Mouse (Mus musculus) urinary bladder, postnatal 10 days (tissue): ENCODE measurements around the gene Slco4a1.

Experiments used
- DNase-seq: peaks from one replicate; pipeline ENCODE4 v3.0.0; 2022; ENCODE audit warnings: low spot score

Gene Slco4a1

GRCm38 (mm10) chr2:180445962-180446361 is 10.1 kb upstream of the Slco4a1 start:
- no peak for DNase-seq

GRCm38 (mm10) chr2:180449007-180449406 is 7.0 kb upstream of the Slco4a1 start:
- no peak for DNase-seq

GRCm38 (mm10) chr2:180450529-180450928 is 5.5 kb upstream of the Slco4a1 start:
- DNase-seq: no peak

GRCm38 (mm10) chr2:180456705-180457104 is 660 bp downstream of the Slco4a1 start:
- no peak for DNase-seq

- DNase-seq: no peak
Observed at GRCm38 (mm10) chr2:180457680-180458079, 1.6 kb downstream of the Slco4a1 start.

- no peak for DNase-seq
Observed at GRCm38 (mm10) chr2:180459437-180459836, 3.4 kb downstream of the Slco4a1 start.

GRCm38 (mm10) chr2:180460801-180461200 is 4.8 kb downstream of the Slco4a1 start:
- no peak for DNase-seq

DNA sequence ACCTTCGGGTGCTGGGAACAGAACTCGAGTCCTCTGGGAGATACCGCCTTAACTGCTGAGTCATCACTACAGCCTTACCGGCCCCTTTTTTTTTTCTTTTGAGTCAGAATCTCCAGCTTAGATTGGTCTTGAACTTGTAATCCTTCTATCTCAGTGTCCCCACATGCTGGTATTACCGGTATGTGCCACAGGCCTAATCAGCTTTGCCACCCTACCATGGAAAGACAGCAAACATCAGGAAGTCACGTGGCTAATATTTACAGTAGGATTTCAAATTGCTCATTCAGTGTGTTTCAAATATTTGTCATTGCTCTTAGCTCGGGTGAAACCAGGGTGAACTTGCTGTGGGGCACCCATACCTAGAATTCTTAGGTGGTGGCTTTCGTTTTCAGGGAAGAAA is 6.5 kb downstream of the Slco4a1 start:
- no peak for DNase-seq

DNA sequence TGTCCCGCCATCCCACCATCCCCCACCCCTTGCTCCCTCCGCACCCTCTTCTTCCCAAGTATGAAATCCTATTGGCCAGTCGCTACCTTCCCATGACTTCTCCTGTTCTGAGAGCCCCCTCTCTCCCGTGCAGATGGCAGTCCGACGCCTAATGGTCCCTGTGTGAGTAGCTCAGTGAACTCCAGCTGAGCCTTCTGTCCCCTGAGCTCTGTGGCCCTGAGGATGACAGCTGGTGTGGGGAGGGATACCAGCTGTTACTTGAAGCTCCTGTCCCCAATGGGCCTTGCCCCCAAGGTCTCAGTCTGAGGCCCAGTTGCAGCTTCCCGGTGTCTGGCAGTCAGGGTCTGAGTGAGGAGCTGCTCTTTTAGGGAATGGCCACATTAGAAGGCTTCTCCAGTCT is 10.5 kb downstream of the Slco4a1 start:
- no peak for DNase-seq

DNA sequence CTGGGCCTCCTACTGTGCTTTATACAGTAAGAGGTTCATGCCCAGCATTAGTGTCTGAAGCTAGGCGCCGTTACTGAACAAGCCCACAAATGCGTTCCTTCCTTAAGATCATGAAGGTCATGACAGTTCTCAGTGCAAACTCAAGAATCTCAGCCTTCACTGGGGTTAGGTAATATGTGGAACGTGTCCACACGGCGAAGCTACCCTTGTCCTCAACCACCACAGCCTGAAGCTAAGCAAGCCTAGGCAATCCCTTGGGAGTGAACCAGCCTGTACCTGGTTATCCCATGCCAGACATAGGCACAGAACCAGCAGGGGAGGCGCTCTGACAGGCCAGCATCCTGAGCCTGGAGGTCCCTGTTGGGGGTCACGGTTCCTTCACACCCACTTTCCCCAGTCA is 12.8 kb downstream of the Slco4a1 start:
- no peak for DNase-seq

- no peak for DNase-seq
Observed at GRCm38 (mm10) chr2:180469768-180470167, 13.7 kb downstream of the Slco4a1 start.

DNA sequence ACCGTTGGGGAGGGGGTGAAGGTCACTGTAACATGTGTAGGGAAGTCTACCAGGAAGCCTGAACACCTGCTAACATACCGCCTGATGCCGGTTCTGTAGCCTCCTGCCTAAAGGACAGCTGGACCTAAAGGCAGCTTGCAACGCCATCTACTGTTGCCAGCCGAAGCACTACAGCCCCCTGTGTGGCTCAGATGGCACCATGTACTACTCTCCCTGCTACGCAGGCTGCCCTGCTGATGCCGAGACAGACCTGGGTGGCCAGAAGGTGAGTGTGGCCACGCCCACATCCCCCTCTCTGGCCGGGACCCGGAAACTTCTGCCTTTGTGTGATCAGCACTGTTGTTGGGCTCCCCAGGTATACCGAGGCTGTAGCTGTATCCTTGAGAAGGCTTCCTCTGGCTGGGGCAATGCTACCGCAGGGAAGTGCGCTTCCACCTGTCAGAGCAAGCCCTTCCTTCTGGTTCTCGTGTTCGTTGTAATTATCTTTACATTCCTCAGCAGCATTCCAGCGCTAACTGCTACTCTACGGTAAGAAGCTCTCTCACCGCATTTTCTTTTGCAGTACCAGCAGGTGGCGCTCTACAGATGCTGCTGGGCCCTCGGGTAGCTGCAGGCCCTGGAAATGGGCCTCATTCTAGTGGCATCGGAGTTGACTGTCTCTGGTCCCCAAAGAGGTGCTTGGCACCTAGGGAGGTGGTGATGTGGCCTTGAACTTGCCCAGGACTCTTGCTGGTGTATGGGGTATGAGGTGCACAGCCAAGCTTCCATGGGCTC is 16.4 kb downstream of the Slco4a1 start:
- no peak for DNase-seq

- no peak for DNase-seq
Observed at GRCm38 (mm10) chr2:180473080-180473440, 17.0 kb downstream of the Slco4a1 start.

GRCm38 (mm10) chr2:180474864-180475263 is 18.8 kb downstream of the Slco4a1 start:
- DNase-seq: no peak

GRCm38 (mm10) chr2:180482274-180482673 is 26.2 kb downstream of the Slco4a1 start:
- no peak for DNase-seq

DNA sequence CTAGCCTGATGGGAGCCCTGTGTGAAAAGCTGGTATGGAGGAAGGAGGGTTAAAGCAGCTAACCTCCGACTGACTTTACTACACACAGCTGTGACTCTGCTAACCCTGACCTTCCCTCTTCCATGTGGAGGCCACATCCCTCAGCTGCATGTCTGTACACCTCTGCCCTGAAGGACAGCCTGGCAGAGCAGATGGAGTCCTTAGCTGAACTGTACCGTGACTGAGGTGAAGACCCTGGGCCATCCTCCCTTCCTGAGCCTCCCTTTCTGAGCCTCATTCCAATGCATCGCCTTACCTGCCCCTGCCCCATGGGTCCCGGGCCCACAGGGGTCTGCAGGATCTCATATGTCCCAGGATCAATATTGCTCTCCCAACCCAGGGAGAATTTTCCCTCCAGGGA is 28.8 kb downstream of the Slco4a1 start:
- no peak for DNase-seq

DNA sequence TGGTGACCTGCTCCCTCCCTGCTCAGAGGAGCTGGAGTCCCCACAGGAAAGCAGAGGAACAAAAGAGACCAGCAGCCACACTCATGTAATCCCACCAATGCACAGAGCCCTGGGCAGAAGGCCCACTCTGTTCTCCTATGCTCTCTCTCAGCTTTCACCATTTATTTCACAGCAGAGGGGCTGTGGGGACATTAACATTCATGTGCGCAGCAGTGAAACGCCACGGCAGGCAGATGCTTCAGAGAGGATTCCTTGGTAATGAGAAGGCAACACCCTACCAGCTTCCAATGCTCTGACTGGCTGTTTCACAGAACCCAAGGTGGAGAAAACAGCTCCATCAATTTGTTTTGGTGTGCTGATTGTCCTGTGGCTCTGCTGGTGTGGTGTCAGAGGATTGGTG is 29.3 kb downstream of the Slco4a1 start:
- no peak for DNase-seq

DNA sequence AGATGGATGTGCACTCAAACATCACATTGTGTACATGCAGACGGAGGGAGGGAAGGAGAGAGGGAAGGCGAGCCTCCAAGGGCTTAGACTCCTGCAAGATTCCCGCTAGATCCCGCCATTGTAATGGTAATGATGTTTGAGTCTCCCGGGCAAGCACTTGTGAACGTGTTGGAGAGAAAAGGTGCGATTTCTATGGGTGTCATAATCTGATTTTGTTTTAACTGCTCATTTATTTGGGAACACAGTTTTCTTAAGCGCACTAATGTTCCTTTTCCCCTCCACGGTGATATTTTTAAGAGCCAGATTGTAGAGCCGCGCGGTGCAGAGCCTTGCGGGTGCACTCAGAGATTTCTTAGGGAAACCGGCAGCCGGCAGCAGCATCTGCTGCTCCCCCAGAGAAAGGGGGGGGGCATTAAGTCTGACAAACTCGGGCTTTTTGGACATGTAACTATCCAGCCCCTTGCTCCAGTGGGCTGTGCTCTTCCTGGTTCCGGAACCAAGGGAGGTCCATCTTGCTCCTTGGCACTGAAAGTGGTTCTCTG is 32.2 kb downstream of the Slco4a1 start:
- DNase-seq: no peak

- DNase-seq: no peak
Observed at GRCm38 (mm10) chr2:180495906-180496305, 39.9 kb downstream of the Slco4a1 start.

DNA sequence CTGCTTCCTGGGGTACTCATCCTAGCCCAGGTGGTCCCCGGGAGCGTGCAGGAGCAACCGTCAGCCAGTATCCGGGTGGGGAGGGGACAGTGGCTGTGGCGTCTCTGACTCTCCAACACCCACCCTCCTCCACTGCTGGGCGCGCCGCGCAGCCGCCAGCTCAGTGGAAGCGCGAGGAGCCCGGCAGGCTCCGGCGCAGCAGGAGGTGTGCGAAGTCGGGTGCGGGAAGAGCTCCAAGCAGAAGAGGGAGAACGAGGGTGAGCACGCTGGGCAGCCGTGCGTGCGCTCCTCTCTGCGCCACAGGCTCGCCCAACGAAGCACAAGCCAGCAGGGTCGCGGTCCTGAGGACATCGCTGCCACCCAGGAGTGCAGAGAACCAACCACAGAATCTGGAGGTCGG is 43.7 kb downstream of the Slco4a1 start, which contains the start of gene Ntsr1:
Gene Ntsr1 (plus strand): TSS at position 236 of the 400 bp plus-strand sequence.
- DNase-seq: no peak

- no peak for DNase-seq
Observed at GRCm38 (mm10) chr2:180500726-180501125, 44.7 kb downstream of the Slco4a1 start.

- no peak for DNase-seq
Observed at GRCm38 (mm10) chr2:180501217-180501967, 45.3 kb downstream of the Slco4a1 start.

- DNase-seq: no peak
Observed at GRCm38 (mm10) chr2:180506281-180506680, 50.2 kb downstream of the Slco4a1 start.
